Mouse (Mus musculus) hindbrain, embryonic 16.5 days (tissue): ENCODE measurements around the gene Zfp956. TPM values are rescaled to one million over a fixed set of nuclear protein-coding genes. Genes with fewer than 3 reads are reported as not detected.

ENCODE experiments used
- polyA plus RNA-seq: library from polyadenylated mRNA; unstranded; fragments of >200 nt; fragmentation: Nextera tagmentation; extraction: Ambion mirVana; gene quantifications from 2 replicates; pipeline ENCODE4 v1.2.1, GENCODE M21; 2015

Zfp956 gene
- polyA plus RNA-seq, 1 experiment from 2014 or later = 24.1 TPM

Other genes with a start within 250 kb of the Zfp956 start
- 142 and 168 TPM in 2 replicates for gene Pdia4, start 140.0 kb upstream of the Zfp956 start, polyA plus RNA-seq
- 13.9 and 15.7 TPM in 2 replicates for gene Zfp786, start 122.5 kb upstream of the Zfp956 start, polyA plus RNA-seq
- 16.5 and 16.8 TPM in 2 replicates for gene Zfp398, start 117.7 kb upstream of the Zfp956 start, polyA plus RNA-seq
- 20.9 and 22.9 TPM in 2 replicates for gene Zfp282, start 76.2 kb upstream of the Zfp956 start, polyA plus RNA-seq
- gene Zfp212, start 32.9 kb upstream of the Zfp956 start, polyA plus RNA-seq = 13.9 and 15.3 TPM in 2 replicates
- 11.1 and 12.1 TPM in 2 replicates for gene Zfp777, start 95.5 kb downstream of the Zfp956 start, polyA plus RNA-seq
- 6.8 and 16.2 TPM in 2 replicates for gene Zfp746, start 133.2 kb downstream of the Zfp956 start, polyA plus RNA-seq